Mouse (Mus musculus): ENCODE results near the gene Xpnpep1. TPM values are rescaled to one million over a fixed set of nuclear protein-coding genes. Genes with fewer than 3 reads are reported as not detected.

Xpnpep1 gene
- total RNA-seq, 2 experiments from 2014 or later = 65.2 to 73.3 TPM

- DNase-seq = peak; percentile 47 to 61
Observed at GRCm38 (mm10) chr19:53066531-53066930, 26.5 kb upstream of the Xpnpep1 start.

DNA sequence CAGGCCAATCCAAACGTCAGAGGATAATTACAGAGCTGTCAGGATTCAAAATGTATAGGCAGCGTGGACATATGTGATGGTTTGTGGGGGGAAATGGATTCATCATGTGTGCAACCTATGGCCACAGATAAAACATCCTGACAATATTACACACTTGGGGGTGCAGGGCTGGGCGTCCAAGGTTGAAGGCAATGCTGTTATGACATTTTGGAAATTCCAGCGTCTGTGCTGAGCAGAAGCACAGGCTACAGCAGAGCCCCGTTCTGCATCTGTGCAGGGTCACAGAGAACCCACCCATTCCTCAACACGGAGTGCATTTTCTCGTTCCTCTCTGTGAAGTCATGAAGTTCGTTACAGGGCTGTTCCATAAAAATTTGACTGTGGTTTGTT lies 25.0 kb upstream of the Xpnpep1 start:
- no peak for DNase-seq

GRCm38 (mm10) chr19:53064292-53064971 lies 24.4 kb upstream of the Xpnpep1 start:
- no peak for DNase-seq

DNA sequence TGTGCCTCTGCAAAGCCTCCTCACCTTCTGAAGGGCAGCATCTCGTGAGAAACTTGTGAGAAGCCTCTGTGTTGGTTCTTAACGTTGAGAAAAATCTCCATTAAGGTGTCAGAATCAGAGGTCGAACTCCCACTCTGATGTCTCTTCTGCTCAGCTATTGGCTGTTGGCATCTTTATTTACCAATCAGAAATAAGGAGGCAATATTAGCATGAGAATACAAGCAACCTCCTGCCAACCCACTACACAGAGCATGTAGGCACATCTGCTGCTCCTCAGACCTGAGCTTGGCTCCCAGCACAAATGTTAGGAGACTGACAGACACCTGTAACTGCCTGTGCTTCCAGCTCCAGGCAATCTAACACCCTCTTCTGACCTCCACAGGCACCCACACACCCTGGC lies 22.0 kb upstream of the Xpnpep1 start:
- DNase-seq = no peak

- DNase-seq = no peak
Observed at GRCm38 (mm10) chr19:53059344-53060111, 19.5 kb upstream of the Xpnpep1 start.

DNA sequence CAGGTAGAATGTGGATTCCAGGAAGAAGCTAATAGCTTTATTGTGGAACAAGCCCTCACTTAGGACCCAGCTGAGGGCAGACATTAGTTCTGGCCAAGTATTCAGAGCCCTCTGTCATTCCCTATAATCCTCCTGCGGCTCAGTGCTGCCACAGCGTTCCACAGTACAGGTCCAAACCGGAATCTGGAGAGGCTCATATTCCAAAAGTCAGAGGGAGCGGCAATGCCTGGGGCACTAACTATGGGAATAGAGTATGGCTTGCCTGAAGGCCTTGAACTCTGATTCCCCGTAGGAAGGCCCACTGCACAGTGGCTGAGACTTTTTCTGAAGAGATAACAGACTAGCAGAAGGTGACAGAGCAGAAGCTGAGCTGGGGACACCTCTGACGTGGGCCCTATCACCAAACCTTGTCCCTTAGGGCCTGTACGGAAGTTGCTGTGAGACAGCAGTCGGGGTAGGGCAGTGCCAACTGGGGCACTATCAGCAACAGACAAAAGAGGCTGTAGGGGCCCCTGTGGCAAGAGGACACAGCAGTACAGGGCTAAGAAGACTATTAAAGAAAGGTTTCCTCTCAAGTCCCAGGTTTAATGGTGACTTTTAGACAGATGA lies 18.8 kb upstream of the Xpnpep1 start:
- no peak for DNase-seq

DNA sequence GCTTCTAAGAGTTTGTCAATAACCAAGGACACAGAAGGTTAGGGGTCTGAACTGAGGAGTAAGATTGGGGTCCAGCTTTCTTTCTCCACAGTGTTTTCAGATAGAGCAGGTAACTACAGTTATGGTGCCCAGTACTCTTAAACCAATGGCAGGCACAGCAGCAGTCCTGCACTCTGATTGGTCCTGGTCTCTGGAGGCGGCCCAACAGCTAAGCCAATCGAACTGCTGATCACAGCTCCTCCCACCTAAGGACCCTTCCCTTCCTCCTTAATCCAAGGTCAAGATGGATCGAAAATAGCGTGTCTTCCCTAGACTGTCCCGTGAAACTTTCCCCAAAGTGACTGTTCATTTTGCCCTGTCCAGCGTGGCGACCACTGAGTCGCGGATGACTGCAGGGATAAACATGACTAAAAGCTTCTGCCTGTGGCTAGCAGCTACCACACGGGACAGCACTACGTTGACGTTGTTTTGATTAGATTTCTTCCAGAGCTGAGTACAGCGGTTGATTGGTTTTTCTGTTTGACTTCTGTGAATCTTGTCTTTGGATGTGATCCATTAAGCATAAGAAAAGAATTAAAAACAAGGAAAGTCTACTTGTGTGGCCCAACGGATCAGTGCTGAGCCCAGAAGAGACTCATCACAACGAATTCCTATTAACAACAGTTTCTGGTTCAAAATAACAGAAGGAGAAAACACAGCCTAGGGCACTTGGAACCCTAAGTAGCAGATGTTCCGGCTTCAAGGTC lies 18.1 kb upstream of the Xpnpep1 start:
- DNase-seq = no peak

- DNase-seq = no peak
Observed at GRCm38 (mm10) chr19:53053355-53053754, 13.3 kb upstream of the Xpnpep1 start.

DNA sequence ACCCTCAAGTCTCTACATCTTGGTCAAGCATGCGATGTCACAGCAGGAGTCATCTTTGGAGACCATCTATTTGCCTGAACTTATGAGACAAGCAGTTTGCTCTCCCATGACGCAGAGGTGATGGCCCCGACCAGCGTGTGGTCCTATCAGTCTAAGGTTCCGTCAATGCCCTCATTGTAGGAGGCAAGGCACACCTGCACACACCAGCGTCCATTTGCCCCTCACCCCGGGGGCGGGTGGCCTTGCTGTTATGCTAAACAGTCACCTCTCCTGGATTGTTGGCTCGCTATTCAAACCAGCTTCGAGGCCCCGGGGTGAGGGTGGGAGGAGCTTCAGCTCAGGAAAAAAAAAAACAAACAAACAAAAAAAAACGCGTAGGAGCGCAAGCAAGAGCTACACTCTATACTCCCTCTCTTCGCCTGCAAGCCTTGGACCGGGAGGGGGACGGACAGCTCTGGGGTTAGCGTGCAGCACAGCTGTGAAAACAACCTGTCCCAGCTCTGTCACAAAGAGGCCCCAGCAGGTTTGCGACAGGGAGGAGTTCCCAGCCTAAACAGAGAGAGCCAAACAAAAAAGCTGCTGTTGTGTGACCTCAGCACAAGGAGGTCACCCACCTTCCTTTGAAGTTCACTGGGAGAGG lies 12.1 kb upstream of the Xpnpep1 start:
- DNase-seq = no peak

DNA sequence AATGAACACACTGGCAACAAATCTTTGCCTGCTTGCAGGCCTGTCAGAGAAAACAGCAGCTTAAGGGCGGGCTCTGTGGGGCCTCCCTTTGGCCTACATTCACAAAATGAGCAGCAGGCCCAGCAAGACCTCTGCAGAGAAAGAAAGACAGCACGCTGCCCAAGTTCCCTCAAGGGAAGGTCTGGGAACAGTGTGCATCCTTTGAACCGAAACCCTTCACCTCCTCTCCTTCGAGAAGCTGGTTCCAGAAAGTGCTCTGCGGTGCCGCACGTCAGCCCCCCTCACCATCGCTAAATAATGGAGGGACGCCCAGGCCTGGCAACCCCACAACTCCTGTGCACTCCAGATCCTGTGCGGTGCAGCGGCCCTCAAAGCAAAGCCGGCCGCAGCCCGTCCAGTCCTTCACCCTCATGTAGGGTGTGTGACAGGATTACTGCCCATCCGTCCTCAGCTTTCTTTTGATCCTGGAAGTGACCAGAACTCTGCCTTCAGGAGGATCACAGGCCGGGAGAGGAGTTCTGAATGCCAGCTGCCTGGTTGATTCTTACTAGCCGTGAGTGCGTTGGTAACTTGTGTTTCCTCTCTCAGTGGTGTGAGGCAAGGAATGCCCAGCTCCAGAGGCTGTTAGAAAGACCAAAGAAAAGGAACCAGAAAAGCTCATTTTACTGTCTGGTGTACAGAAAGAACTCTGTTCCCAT lies 11.4 kb upstream of the Xpnpep1 start:
- peak in 1 of 2 experiments; percentile 59 for DNase-seq

GRCm38 (mm10) chr19:53050100-53050499 lies 10.1 kb upstream of the Xpnpep1 start:
- no peak for DNase-seq

DNA sequence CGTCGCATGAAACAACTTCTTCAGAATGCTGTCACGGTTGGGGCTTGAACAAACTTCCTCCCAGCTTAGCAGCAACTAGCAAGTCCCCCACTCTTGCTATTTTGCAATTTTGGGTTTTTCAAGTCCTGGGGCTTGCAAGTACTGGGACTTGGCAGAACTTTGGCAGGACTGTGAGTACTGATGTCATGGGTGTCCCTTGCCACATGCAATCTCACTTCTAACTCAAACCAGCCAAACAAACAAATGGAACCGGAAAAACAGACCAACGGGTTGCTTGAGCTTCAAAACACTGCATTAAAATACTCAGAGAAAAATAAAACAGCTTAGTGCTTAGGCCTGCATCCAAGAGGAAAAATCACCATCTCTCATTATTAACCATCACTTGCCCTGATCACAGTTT lies 7.2 kb upstream of the Xpnpep1 start:
- peak; percentile 53 to 78 for DNase-seq

GRCm38 (mm10) chr19:53043423-53044125 lies 3.6 kb upstream of the Xpnpep1 start:
- peak in 1 of 2 experiments; percentile 42 for DNase-seq

GRCm38 (mm10) chr19:53041570-53041969 lies 1.6 kb upstream of the Xpnpep1 start:
- no peak for DNase-seq

DNA sequence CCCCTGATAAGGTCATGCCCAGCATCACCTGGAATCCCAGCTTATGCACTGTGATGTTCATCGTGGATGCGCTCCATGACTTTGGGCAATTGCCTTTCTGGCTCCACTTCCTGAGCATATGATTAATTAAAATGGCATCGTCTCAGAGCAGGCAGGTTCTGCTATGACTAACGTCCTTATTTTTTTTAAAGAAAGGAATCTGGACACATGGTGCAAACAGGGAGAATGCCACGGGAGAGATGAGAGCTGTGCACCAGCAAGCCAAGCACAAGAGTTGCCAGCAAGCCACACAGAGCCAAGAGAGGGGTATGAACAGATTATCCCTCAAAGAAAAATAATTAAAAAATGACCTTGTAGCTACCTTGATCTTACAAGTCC lies 1.1 kb upstream of the Xpnpep1 start:
- DNase-seq = peak in 1 of 2 experiments; percentile 29

DNA sequence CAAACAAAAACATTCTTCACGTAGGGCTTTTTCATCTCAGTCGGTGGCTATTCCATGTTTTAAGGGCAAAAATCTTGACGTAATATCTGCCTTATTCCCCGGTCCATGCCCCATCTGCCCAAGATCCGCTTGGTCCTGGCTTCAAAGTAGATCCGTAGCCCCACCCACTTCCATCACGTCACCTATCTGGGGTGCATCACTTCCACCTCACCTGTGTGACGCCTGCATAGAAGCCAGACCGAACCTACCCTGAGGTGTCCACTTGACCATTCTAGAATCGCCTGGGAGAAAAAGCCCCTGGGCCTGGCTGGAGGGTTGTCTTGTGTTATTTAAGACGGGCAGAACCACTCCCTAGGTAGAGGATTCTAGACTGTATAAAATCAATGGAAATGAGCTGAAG lies 924 bp downstream of the Xpnpep1 start:
- peak; percentile 33 to 46 for DNase-seq

- DNase-seq = peak; percentile 99 to 100
Observed at GRCm38 (mm10) chr19:53038435-53038938, 1.5 kb downstream of the Xpnpep1 start.

- no peak for DNase-seq
Observed at GRCm38 (mm10) chr19:53037925-53038419, 2.0 kb downstream of the Xpnpep1 start.

GRCm38 (mm10) chr19:53033159-53033943 lies 6.7 kb downstream of the Xpnpep1 start:
- no peak for DNase-seq

- DNase-seq = no peak
Observed at GRCm38 (mm10) chr19:53032647-53033046, 7.4 kb downstream of the Xpnpep1 start.
